Mouse (Mus musculus): ENCODE results near the gene Nnmt. TPM values are rescaled to one million over a fixed set of nuclear protein-coding genes. Genes with fewer than 3 reads are reported as not detected.

The Nnmt gene
- polyA plus RNA-seq, 1 experiment from 2014 or later = 4.3 TPM

- 4% methylated on average over 22 of the region's 22 CpGs for WGBS
- Histone ChIP-seq H3K9ac (ENCODE audit: low read depth, low read length) (no peak overlapping the region), H3K27ac (no peak overlapping the region), H3K4me1 (replicated peaks; ENCODE audit: insufficient read depth, low read length) (peaks cover 9% of the 10 kb centered on the region; the same call in 1 of the 2 replicates), H3K27me3 (ENCODE audit: insufficient read depth, low read length) (0 out of 2 replicates have a peak, but pooled peaks cover 5% of the 10 kb centered on the region), H3K4me3 (replicated peaks; ENCODE audit: low read depth, low read length) (peak overlapping the region; percentile 12; the same call in 1 of the 2 replicates), H3K9me3 (replicated peaks; ENCODE audit: low read length) (no peaks in the 10 kb centered on the region), H3K4me2 (ENCODE audit: low read length) (peak overlapping the region; percentile 49), H3K36me3 (ENCODE audit: insufficient read depth, low read length) (no peaks in the 10 kb centered on the region)
- peak; percentile 55 for DNase-seq (ENCODE audit: low spot score)
- no peak for TF ChIP-seq CTCF (IDR thresholded peaks at IDR 0.05; ENCODE audit: low read depth)
- ATAC-seq (replicated peaks; ENCODE audit: low FRiP score, low read depth) = peak; percentile 78
These were observed 44.3 kb upstream of the Nnmt start for GRCm38 (mm10) chr9:48649098-48649766.

DNA sequence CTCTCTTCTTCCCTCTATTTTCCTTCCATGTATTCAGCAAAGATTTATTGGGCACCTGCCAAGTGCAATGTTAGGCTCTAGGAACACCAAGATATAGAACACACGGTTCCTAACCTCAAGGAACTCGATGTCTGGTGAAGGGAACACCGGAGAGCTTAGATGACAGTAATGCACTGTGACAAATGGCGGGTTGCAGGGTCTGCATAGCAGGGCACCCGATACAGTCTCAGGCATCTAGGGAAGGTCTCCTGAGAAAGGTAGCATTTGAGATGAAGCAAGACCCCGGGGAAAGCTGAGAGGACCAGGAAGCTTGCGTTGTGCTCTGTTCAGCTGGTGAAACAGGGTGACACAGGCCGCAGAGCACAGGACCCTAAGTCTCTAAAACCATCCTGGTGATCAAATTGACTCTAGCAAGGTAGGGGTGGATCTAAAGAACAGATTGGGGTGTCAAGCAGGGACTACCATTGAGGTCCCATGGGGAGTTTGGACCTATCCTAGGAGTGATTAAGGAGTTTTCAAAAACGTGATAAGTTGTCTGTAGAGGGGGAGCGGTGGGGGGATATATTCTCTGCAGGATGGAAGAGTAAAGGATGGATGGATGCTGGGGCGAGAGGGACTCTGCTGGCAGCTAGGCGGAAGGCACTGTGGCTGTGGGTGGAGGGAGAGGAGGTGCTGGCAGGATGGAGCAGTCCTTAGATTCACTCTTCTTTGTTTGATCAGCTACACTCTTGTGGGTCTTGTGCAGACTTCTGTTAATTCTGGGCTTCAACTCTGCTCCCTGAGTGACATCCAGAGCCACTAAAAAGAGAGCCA, 43.5 kb upstream of the Nnmt start:
- Histone ChIP-seq H3K27ac (no peak overlapping the region), H3K9ac (ENCODE audit: low read depth, low read length) (no peak overlapping the region), H3K4me3 (replicated peaks; ENCODE audit: low read depth, low read length) (no peak overlapping the region), H3K36me3 (ENCODE audit: insufficient read depth, low read length) (no peaks in the 10 kb centered on the region), H3K4me1 (replicated peaks; ENCODE audit: insufficient read depth, low read length) (peaks cover 9% of the 10 kb centered on the region; the same call in 1 of the 2 replicates), H3K4me2 (ENCODE audit: low read length) (0 out of 2 replicates have a peak overlapping the region, but pooled peaks have one; percentile 2), H3K9me3 (replicated peaks; ENCODE audit: low read length) (no peaks in the 10 kb centered on the region), H3K27me3 (ENCODE audit: insufficient read depth, low read length) (0 out of 2 replicates have a peak, but pooled peaks cover 5% of the 10 kb centered on the region)
- ATAC-seq (replicated peaks; ENCODE audit: low FRiP score, low read depth) (no peak), DNase-seq (ENCODE audit: low spot score) (no peak)
- 43% methylated on average over 12 of the region's 12 CpGs for whole genome bisulfite sequencing
- TF ChIP-seq CTCF (IDR thresholded peaks at IDR 0.05; ENCODE audit: low read depth) = no peak

DNA sequence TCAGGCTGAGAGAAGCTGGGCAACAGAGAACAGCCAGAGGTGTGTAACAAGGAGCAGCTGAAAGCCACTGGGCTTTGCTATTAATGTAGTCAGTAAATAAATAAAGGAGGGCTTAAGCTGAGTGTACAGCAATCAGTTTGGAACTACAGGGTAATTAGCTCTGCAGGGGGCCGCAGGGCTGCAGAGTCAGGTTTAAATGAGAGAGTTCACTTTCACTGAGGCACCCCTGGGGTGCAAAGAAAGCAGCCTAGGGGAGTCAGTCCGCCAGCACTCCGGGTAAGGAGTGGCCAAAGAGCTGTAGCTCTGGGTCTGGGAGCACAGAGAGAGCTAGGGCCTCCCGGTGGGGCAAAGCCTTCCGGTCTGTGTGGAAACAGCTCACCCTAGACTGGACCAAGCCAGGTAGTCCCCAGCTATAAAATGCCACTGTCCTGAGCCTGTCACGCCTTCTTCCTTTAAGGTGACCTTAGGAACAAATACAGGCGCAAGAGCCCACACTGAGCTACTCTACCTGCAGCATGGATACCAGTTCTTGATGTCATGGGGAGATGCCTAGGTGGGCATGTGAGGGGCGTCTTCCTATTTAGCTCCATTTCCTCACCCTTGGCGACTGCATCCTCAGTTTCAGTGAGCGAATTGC, 42.8 kb upstream of the Nnmt start:
- Histone ChIP-seq H3K4me2 (ENCODE audit: low read length) (no peak overlapping the region), H3K4me3 (replicated peaks; ENCODE audit: low read depth, low read length) (no peak overlapping the region), H3K27me3 (ENCODE audit: insufficient read depth, low read length) (0 out of 2 replicates have a peak, but pooled peaks cover 5% of the 10 kb centered on the region), H3K36me3 (ENCODE audit: insufficient read depth, low read length) (no peaks in the 10 kb centered on the region), H3K4me1 (replicated peaks; ENCODE audit: insufficient read depth, low read length) (peaks cover 9% of the 10 kb centered on the region; the same call in 1 of the 2 replicates), H3K9ac (ENCODE audit: low read depth, low read length) (no peak overlapping the region), H3K9me3 (replicated peaks; ENCODE audit: low read length) (no peaks in the 10 kb centered on the region), H3K27ac (no peak overlapping the region)
- no peak for TF ChIP-seq CTCF (IDR thresholded peaks at IDR 0.05; ENCODE audit: low read depth)
- 37% methylated on average over 10 of the region's 10 CpGs for WGBS
- ATAC-seq (replicated peaks; ENCODE audit: low FRiP score, low read depth) (no peak), DNase-seq (ENCODE audit: low spot score) (no peak)

DNA sequence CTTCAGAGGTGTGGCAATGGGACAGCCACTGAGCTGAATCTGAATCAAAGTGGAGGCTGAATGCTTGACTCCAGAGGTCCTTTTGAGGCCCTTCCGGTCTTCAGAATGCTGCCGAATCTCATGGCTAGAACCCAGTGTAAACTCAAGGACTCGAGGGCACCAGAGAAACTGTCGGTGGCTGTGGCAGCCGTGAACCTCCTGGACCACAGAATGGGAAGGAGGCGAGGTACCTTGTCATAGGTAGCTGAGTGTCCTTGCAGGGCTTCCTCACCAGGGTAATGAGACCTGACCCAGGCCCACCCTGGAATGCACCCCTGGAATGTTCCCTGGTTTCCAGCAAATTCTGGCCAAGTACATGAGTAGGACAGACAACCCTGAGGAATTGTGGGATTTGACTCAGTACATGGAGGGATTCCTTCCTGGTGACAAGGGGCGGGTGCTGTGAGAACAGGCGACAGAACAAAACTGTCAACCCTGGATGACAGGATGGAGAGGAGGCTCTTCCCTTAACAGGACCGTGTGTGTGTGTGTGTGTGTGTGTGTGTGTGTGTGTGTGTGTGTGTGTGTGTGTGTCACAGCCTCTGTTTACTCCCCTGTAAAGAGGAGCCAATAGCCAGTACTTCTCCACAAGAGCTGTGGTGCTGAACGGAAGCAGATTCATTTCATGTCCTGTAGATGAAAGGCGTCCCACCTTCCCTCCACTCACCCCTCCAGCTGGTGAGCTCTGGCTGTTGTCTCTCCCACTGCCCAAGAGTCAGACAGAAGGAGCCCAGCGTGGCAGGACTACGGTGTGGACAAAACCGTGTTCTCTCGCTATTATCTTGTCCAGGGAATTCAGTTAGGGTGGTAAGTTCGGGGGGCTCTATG, 42.1 kb upstream of the Nnmt start:
- no peaks in the 10 kb centered on the region for H3K36me3 ChIP-seq (ENCODE audit: insufficient read depth, low read length)
- H3K4me2 ChIP-seq (ENCODE audit: low read length) = no peak overlapping the region
- no peaks in the 10 kb centered on the region for H3K9me3 ChIP-seq (replicated peaks; ENCODE audit: low read length)
- H3K4me3 ChIP-seq (replicated peaks; ENCODE audit: low read depth, low read length) = no peak overlapping the region
- ATAC-seq (replicated peaks; ENCODE audit: low FRiP score, low read depth) = no peak
- no peak for TF ChIP-seq CTCF (IDR thresholded peaks at IDR 0.05; ENCODE audit: low read depth)
- 57% methylated on average over 16 of the region's 16 CpGs for WGBS
- H3K4me1 ChIP-seq (replicated peaks; ENCODE audit: insufficient read depth, low read length) = peaks cover 9% of the 10 kb centered on the region; the same call in 1 of the 2 replicates
- no peak overlapping the region for H3K27ac ChIP-seq
- H3K9ac ChIP-seq (ENCODE audit: low read depth, low read length) = no peak overlapping the region
- DNase-seq (ENCODE audit: low spot score) = no peak
- H3K27me3 ChIP-seq (ENCODE audit: insufficient read depth, low read length) = 0 out of 2 replicates have a peak, but pooled peaks cover 5% of the 10 kb centered on the region

- Histone ChIP-seq H3K4me3 (replicated peaks; ENCODE audit: low read depth, low read length) (no peak overlapping the region), H3K9ac (ENCODE audit: low read depth, low read length) (no peak overlapping the region), H3K4me1 (replicated peaks; ENCODE audit: insufficient read depth, low read length) (peaks cover 9% of the 10 kb centered on the region; the same call in 1 of the 2 replicates), H3K4me2 (ENCODE audit: low read length) (no peak overlapping the region), H3K36me3 (ENCODE audit: insufficient read depth, low read length) (no peaks in the 10 kb centered on the region), H3K27ac (no peak overlapping the region), H3K9me3 (replicated peaks; ENCODE audit: low read length) (no peaks in the 10 kb centered on the region), H3K27me3 (ENCODE audit: insufficient read depth, low read length) (0 out of 2 replicates have a peak, but pooled peaks cover 5% of the 10 kb centered on the region)
- WGBS = 27% methylated on average over 4 of the region's 4 CpGs
- peak; percentile 100 for TF ChIP-seq CTCF (IDR thresholded peaks at IDR 0.05; ENCODE audit: low read depth)
- ATAC-seq (replicated peaks; ENCODE audit: low FRiP score, low read depth) (no peak), DNase-seq (ENCODE audit: low spot score) (peak; percentile 93)
These were observed 41.3 kb upstream of the Nnmt start for GRCm38 (mm10) chr9:48646251-48646650.

All from kidney, postnatal 0 days (tissue).